Mouse (Mus musculus) CH12.LX (cell line): ENCODE results near the gene 4930455H04Rik.

ENCODE experiments used
- CHD1 ChIP-seq: IDR thresholded peaks from 2 replicates; pipeline ENCODE4 v1.6.1; 2012; ENCODE audit warnings: low read depth, low read length, improper control_type of control experiment, inconsistent platforms
- CHD2 ChIP-seq: IDR thresholded peaks from 2 replicates; pipeline ENCODE4 v1.6.1; 2011; ENCODE audit warnings: low read length, improper control_type of control experiment
- CTCF ChIP-seq, 2 experiments: IDR thresholded peaks in 1 of 2; conservative IDR thresholded peaks in 1 of 2; 2 replicates each; pipeline ENCODE4 v1.5.1; 2011 to 2012; ENCODE audit warnings: low read depth in 2 of 2, low read length in 2 of 2, improper control_type of control experiment in 1 of 2, inconsistent platforms in 1 of 2, mild to moderate bottlenecking in 1 of 2, moderate library complexity in 1 of 2
- EP300 ChIP-seq: IDR thresholded peaks from 2 replicates; pipeline ENCODE4 v1.6.1; 2011; ENCODE audit warnings: low read length, improper control_type of control experiment
- JUN ChIP-seq: IDR thresholded peaks from 2 replicates; pipeline ENCODE4 v1.6.1; 2011; ENCODE audit warnings: low read depth, mild to moderate bottlenecking, low read length, improper control_type of control experiment, moderate library complexity; ENCODE audit not compliant: insufficient read depth
- MAFK ChIP-seq: IDR thresholded peaks from 2 replicates; pipeline ENCODE4 v1.6.1; 2011; ENCODE audit warnings: low read length, improper control_type of control experiment; ENCODE audit not compliant: insufficient replicate concordance
- MAX ChIP-seq: IDR thresholded peaks from 2 replicates; pipeline ENCODE4 v1.6.1; 2011; ENCODE audit warnings: low read length, improper control_type of control experiment
- MYC ChIP-seq: IDR thresholded peaks from 2 replicates; pipeline ENCODE4 v1.6.1; 2011; ENCODE audit warnings: low read depth, mild to moderate bottlenecking, improper control_type of control experiment, low read length
- NELFE ChIP-seq: IDR thresholded peaks from 2 replicates; pipeline ENCODE4 v1.6.1; 2011; ENCODE audit warnings: low read depth, low read length, improper control_type of control experiment
- POLR2AphosphoS2 ChIP-seq: IDR thresholded peaks from 2 replicates; pipeline ENCODE4 v1.6.1; 2011; ENCODE audit warnings: low read depth, low read length, improper control_type of control experiment
- UBTF ChIP-seq: IDR thresholded peaks from 2 replicates; pipeline ENCODE4 v1.6.1; 2012; ENCODE audit warnings: low read depth, mild to moderate bottlenecking, inconsistent platforms, low read length, improper control_type of control experiment, moderate library complexity
- USF2 ChIP-seq: conservative IDR thresholded peaks from 2 replicates; pipeline ENCODE4 v1.6.1; 2011; ENCODE audit warnings: low read depth, low read length, improper control_type of control experiment
- ZKSCAN1 ChIP-seq: IDR thresholded peaks from 2 replicates; pipeline ENCODE4 v1.6.1; 2012; ENCODE audit warnings: low read depth, inconsistent platforms, low read length, improper control_type of control experiment, borderline replicate concordance

- TF ChIP-seq CTCF (conservative IDR thresholded peaks at IDR 0.05 in 1 of 2, IDR thresholded peaks at IDR 0.05 in 1 of 2; ENCODE audit: low read depth in 2 of 2, low read length in 2 of 2) (no peak), EP300 (no peak), UBTF (no peak), CHD1 (no peak), POLR2AphosphoS2 (no peak), ZKSCAN1 (no peak), CHD2 (no peak), MAX (no peak), JUN (no peak), MYC (no peak), MAFK (no peak), NELFE (no peak), USF2 (no peak)
These were observed 27.1 kb upstream of the 4930455H04Rik start for GRCm38 (mm10) chr3:116940804-116941558.
